Mouse (Mus musculus) liver, postnatal 0 days (tissue): ENCODE results near the gene Ddx54. TPM values are rescaled to one million over a fixed set of nuclear protein-coding genes. Genes with fewer than 3 reads are reported as not detected.

Experiments used
- ATAC-seq: fragments of 200-750 bp; cut with Nextera tagmentation; 2 replicates; pipeline ENCODE4 v1.8.0; 2017; ENCODE audit warnings: mild to moderate bottlenecking, moderate library complexity
- DNase-seq: peaks from one replicate; pipeline ENCODE4 v3.0.0-alpha.2; 2016
- H3K27ac ChIP-seq: fragments of 300-500 bp; sonication (generic); 2 replicates; pipeline ENCODE4 v1.5.1; 2014; ENCODE audit warnings: antibody characterized with exemption, moderate library complexity, mild to moderate bottlenecking, low read depth
- H3K27me3 ChIP-seq: fragments of 300-500 bp; sonication (generic); 2 replicates; pipeline ENCODE4 v1.6.1; 2014; ENCODE audit warnings: low read length, control low read depth, mixed read lengths; ENCODE audit not compliant: insufficient read depth
- H3K36me3 ChIP-seq: fragments of 300-500 bp; sonication (generic); replicated peaks from 2 replicates; pipeline ENCODE4 v1.6.1; 2014; ENCODE audit warnings: mild to moderate bottlenecking, control low read depth, low read length, moderate library complexity, mixed read lengths; ENCODE audit not compliant: insufficient read depth
- H3K4me1 ChIP-seq: fragments of 300-500 bp; sonication (generic); 2 replicates; pipeline ENCODE4 v1.6.1; 2014; ENCODE audit warnings: antibody characterized with exemption, mild to moderate bottlenecking, control low read depth; ENCODE audit not compliant: insufficient read depth
- H3K4me2 ChIP-seq: fragments of 300-500 bp; sonication (generic); 2 replicates; pipeline ENCODE4 v1.6.1; 2014; ENCODE audit warnings: low read depth, mild to moderate bottlenecking, low read length, moderate library complexity, mixed read lengths
- H3K4me3 ChIP-seq: fragments of 300-500 bp; sonication (generic); 2 replicates; pipeline ENCODE4 v1.5.1; 2014; ENCODE audit warnings: low read depth, low read length
- H3K9ac ChIP-seq: fragments of 300-500 bp; sonication (generic); replicated peaks from 2 replicates; pipeline ENCODE4 v1.6.1; 2014; ENCODE audit warnings: mild to moderate bottlenecking, moderate library complexity
- H3K9me3 ChIP-seq: fragments of 300-500 bp; sonication (generic); 2 replicates; pipeline ENCODE4 v1.6.1; 2016; ENCODE audit warnings: mild to moderate bottlenecking, control low read depth, low read length, mixed read lengths
- CTCF ChIP-seq: sonication (generic); IDR thresholded peaks from 2 replicates; pipeline ENCODE4 v1.5.1; 2016; ENCODE audit warnings: antibody characterized with exemption, low read depth
- EP300 ChIP-seq: IDR thresholded peaks from 2 replicates; pipeline ENCODE4 v1.6.1; 2016; ENCODE audit warnings: antibody characterized with exemption, low read depth, mild to moderate bottlenecking
- WGBS: fragments of 180-500 bp; shearing (Covaris S2); extraction: QIAGEN DNeasy Blood & Tissue Kit; methylation state at CpG from one replicate; pipeline ENCODE4 v1.1.7; 2014; ENCODE audit not compliant: insufficient replicate concordance; 5-methylcytosine and 5-hydroxymethylcytosine counted together
- polyA plus RNA-seq: library from polyadenylated mRNA; unstranded; fragments of >200 nt; fragmentation: Nextera tagmentation; extraction: Ambion mirVana; gene quantifications from 2 replicates; pipeline ENCODE4 v1.2.1, GENCODE M21; 2015

The Ddx54 gene
- polyA plus RNA-seq, 1 experiment from 2014 or later, result 15.1 TPM

DNA sequence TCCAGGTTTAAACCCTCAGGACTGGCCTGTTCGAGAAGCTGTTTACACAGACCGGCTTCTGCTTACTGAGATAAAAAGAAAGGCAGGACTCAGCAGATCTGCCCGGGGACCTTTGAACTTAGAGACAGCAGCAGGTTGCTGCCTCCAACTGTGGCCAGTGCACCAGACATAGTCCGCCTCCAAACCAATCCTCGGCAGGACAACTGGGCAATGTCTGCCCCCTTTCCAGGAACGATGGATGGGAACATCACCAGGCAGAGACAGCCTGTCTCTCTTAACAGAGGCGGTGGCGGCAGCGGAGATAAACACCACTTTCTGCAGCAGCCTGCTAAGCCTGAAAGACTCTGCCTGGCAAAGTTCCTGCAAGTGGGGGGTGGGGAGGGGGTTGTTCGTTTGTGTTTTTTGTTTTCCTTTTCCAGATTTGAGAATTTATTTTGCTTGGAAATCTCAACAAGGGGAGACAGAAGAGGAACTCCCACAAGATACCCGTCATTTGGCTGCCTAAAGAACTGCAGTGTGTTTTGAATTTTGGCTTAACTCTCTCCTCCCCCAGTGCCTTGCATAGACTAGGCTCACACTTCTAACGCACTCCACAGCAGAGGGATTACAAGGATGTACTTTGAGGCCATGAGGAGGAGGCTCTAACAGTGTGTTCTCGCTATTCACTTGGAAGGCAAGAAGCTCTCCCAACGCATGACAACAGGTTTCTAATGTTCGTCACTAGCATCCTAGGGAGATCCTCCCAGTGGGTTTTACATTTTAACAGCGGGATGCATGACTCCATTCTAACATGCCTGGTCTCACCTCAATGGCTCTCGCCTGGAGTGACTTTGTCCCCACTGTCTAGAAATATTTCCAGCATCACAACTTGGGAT is 25.6 kb upstream of the Ddx54 start:
- Histone ChIP-seq H3K9ac (peak overlapping the region; percentile 94), H3K4me2 (peak overlapping the region; percentile 89), H3K27ac (peak overlapping the region; percentile 90), H3K36me3 (peaks cover 26% of the 10 kb centered on the region), H3K4me1 (peaks cover 38% of the 10 kb centered on the region), H3K4me3 (peak overlapping the region; percentile 83), H3K27me3 (no peaks in the 10 kb centered on the region), H3K9me3 (no peaks in the 10 kb centered on the region)
- WGBS, result 8% methylated on average over 17 of the region's 17 CpGs
- DNase-seq (peak; percentile 65), ATAC-seq (peak; percentile 16)
- peak; percentile 46; the same call in 1 of the 2 replicates for TF ChIP-seq EP300
- TF ChIP-seq CTCF, result no peak

DNA sequence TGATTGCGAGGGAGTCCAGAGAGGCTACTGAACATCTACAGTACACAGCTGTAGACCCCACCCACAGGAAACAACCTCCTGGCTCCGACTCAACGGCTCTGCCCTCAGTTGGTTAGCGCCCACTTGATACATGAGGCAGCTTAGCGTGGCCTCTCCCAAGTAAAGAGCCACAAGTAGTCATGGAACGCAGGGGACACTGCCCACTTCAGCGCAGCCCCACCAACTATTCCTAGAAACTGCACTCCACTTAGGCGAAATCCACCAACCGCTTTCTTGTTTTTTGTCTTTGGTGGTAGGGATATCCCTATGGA is 25.0 kb upstream of the Ddx54 start:
- Histone ChIP-seq H3K9me3 (no peaks in the 10 kb centered on the region), H3K27me3 (no peaks in the 10 kb centered on the region), H3K36me3 (peaks cover 22% of the 10 kb centered on the region), H3K9ac (peak overlapping the region; percentile 94), H3K4me3 (peak overlapping the region; percentile 83), H3K4me2 (peak overlapping the region; percentile 89), H3K27ac (peak overlapping the region; percentile 90), H3K4me1 (peaks cover 35% of the 10 kb centered on the region)
- DNase-seq, result peak; percentile 73
- 6% methylated on average over 9 of the region's 9 CpGs for WGBS
- ATAC-seq, result peak; percentile 22
- TF ChIP-seq CTCF (no peak), EP300 (0 out of 2 replicates have a peak, but pooled peaks have one; percentile 54)

DNA sequence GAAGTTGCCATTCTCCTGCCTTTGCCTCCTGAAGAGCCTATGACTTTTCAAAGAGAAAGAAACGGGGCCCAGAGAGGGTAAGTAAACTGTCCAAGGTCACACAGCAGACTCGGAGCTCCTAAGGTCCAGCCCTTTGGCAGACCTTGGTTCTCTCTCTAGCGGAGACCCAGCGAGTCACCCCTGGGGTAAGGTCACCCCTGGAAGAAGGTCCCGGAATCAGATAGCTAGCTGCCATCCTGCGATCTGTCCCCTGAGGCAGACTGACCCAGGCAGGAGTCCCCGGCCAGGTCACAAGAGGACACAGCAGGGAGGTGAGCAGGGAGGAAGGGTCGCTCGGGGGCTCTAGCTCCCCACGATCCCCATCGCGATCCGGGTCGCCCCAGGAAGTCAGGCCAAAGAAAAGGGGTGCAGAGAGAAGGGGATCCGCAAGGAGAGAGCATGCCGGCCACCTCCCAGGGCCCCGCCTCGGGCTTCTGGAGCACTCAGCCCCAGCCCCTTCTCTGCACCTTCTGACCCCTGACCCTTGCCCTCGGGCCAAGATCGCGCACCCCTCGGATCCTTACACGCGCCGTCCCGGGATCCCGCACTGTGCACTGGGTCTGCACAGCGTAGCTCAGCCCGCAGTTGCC is 24.5 kb upstream of the Ddx54 start:
- H3K4me1 ChIP-seq, result peaks cover 35% of the 10 kb centered on the region
- under 1% methylated on average over 28 of the region's 29 CpGs for WGBS
- H3K27me3 ChIP-seq, result no peaks in the 10 kb centered on the region
- peak overlapping the region; percentile 90 for H3K27ac ChIP-seq
- DNase-seq, result no peak
- peak overlapping the region; percentile 89 for H3K4me2 ChIP-seq
- H3K4me3 ChIP-seq, result peak overlapping the region; percentile 83
- ATAC-seq, result peak; percentile 33
- no peaks in the 10 kb centered on the region for H3K9me3 ChIP-seq
- peak overlapping the region; percentile 94 for H3K9ac ChIP-seq
- H3K36me3 ChIP-seq, result peaks cover 22% of the 10 kb centered on the region
- TF ChIP-seq CTCF, result no peak
- TF ChIP-seq EP300, result no peak

DNA sequence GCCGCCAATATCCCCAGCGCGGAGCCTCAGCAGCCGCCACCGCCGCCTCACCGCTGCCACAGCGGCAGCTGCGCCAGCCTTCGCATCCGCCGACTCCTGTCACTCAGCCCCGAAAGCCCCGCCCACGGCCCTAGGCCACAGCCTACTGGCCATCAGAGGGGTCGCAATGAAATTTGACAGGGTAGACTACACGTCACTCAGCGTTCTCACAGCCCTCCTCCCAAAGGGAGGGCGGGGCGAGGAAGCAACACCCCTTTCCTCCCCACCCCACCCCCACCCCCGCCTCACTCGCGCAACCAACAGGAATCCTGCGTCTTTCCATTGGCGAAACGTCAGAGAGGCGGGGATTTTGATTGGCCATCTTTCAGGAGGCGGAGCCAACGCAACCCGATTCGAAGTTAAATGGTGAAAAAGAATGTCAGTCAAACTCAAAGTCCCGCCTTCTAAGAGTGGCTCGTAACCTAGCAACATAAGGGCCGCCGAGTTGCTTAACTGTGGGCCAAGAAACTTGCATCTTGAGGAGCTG is 23.9 kb upstream of the Ddx54 start, which contains the start of the genes Tpcn1 and Iqcd:
Gene Tpcn1, minus strand, starts transcription at position 105 of the 526 bp plus-strand sequence.
Gene Iqcd, plus strand, starts transcription at position 448 of the 526 bp plus-strand sequence.
- no peak for TF ChIP-seq EP300
- TF ChIP-seq CTCF, result peak; percentile 25
- Histone ChIP-seq H3K27ac (peak within 1 kb of the TSS; percentile 90), H3K4me3 (peak within 1 kb of the TSS; percentile 83), H3K9me3 (no peaks in the 10 kb centered on the region), H3K4me2 (peak within 1 kb of the TSS; percentile 89), H3K9ac (peak within 1 kb of the TSS; percentile 94), H3K27me3 (no peaks in the 10 kb centered on the region), H3K36me3 (peaks cover 16% of the 10 kb centered on the region), H3K4me1 (peaks cover 35% of the 10 kb centered on the region)
- DNase-seq, result peak; percentile 100
- under 1% methylated on average over 33 of the region's 35 CpGs for WGBS
- peak; percentile 93 for ATAC-seq

DNA sequence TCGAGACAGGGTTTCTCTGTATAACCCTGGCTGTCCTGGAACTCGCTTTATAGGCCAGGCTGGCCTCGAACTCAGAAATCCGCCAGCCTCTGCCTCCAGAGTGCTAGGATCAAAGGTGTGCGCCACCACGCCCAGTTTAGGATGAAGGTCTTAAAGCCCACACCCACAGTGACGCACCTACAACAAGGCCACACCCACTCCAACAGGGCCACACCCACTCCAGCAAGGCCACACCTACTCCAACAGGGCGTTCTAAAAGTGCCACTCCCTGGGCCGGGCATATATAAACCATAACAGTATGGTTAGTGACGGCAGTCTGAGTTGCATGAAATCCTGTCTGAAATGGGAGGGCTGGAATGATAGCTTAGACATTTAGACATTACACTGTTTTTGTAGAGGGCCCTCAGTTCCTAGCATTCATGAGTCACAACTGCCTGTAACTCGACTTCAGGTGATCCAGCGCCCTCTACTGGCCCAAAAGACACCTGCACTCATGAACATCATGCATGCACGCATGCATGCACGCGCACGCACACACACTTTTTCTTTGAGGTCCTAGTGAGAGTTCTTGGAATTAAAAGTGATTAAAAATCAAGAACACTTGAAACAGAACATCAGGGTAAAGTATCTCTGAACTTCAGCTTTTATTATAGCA is 22.1 kb upstream of the Ddx54 start:
- 77% methylated on average over 16 of the region's 16 CpGs for WGBS
- DNase-seq, result peak; percentile 65
- Histone ChIP-seq H3K4me3 (no peak overlapping the region), H3K36me3 (no peaks in the 10 kb centered on the region), H3K9ac (no peak overlapping the region), H3K4me2 (no peak overlapping the region), H3K9me3 (no peaks in the 10 kb centered on the region), H3K27me3 (no peaks in the 10 kb centered on the region), H3K27ac (no peak overlapping the region), H3K4me1 (peaks cover 26% of the 10 kb centered on the region)
- TF ChIP-seq EP300, result no peak
- peak; percentile 77 for TF ChIP-seq CTCF
- no peak for ATAC-seq
